Mouse (Mus musculus) liver, embryonic 15.5 days (tissue): ENCODE data around the gene Capn8. TPM values are rescaled to one million over a fixed set of nuclear protein-coding genes. Genes with fewer than 3 reads are reported as not detected.

Experiments used
- ATAC-seq: fragments of 200-750 bp; cut with Nextera tagmentation; 2 replicates; pipeline ENCODE4 v1.8.0; 2017; ENCODE audit warnings: moderate number of reproducible peaks, mild to moderate bottlenecking, moderate library complexity; ENCODE audit not compliant: insufficient read depth
- H3K27ac ChIP-seq: fragments of 300-500 bp; sonication (generic); replicated peaks from 2 replicates; pipeline ENCODE4 v1.5.1; 2015; ENCODE audit warnings: mild to moderate bottlenecking, inconsistent platforms
- H3K27me3 ChIP-seq: fragments of 300-500 bp; sonication (generic); 2 replicates; pipeline ENCODE4 v1.6.1; 2015; ENCODE audit warnings: mild to moderate bottlenecking, inconsistent platforms
- H3K36me3 ChIP-seq: fragments of 300-500 bp; sonication (generic); replicated peaks from 2 replicates; pipeline ENCODE4 v1.6.1; 2015; ENCODE audit warnings: moderate library complexity, mild to moderate bottlenecking, inconsistent platforms
- H3K4me1 ChIP-seq: fragments of 300-500 bp; sonication (generic); replicated peaks from 2 replicates; pipeline ENCODE4 v1.6.1; 2015; ENCODE audit warnings: inconsistent platforms
- H3K4me2 ChIP-seq: fragments of 300-500 bp; sonication (generic); 2 replicates; pipeline ENCODE4 v1.6.1; 2015; ENCODE audit warnings: moderate library complexity, mild to moderate bottlenecking, inconsistent platforms
- H3K4me3 ChIP-seq: fragments of 300-500 bp; sonication (generic); replicated peaks from 2 replicates; pipeline ENCODE4 v1.5.1; 2015; ENCODE audit warnings: mild to moderate bottlenecking, inconsistent platforms
- H3K9ac ChIP-seq: fragments of 300-500 bp; sonication (generic); 2 replicates; pipeline ENCODE4 v1.6.1; 2015; ENCODE audit warnings: moderate library complexity, mild to moderate bottlenecking, inconsistent platforms
- H3K9me3 ChIP-seq: fragments of 300-500 bp; sonication (generic); replicated peaks from 2 replicates; pipeline ENCODE4 v1.6.1; 2016; ENCODE audit warnings: inconsistent platforms
- WGBS: fragments of 180-500 bp; shearing (Covaris S2); methylation state at CpG from one replicate; pipeline ENCODE4 v1.1.7; 2015; ENCODE audit warnings: mixed read lengths; ENCODE audit not compliant: insufficient replicate concordance; 5-methylcytosine and 5-hydroxymethylcytosine counted together
- polyA plus RNA-seq: library from polyadenylated mRNA; unstranded; fragments of >200 nt; fragmentation: Nextera tagmentation; extraction: Ambion mirVana; gene quantifications from 2 replicates; pipeline ENCODE4 v1.2.1, GENCODE M21; 2015

Gene Capn8
- polyA plus RNA-seq, 1 experiment from 2014 or later, result not detected

- Histone ChIP-seq H3K27ac (no peak overlapping the region), H3K9ac (no peak overlapping the region), H3K9me3 (no peaks in the 10 kb centered on the region), H3K4me2 (no peak overlapping the region), H3K27me3 (no peaks in the 10 kb centered on the region), H3K4me1 (no peaks in the 10 kb centered on the region), H3K4me3 (no peak overlapping the region), H3K36me3 (no peaks in the 10 kb centered on the region)
- 29% methylated on average over 7 of the region's 7 CpGs for WGBS
- no peak for ATAC-seq
Measured at GRCm38 (mm10) chr1:182660365-182660764, 95.6 kb downstream of the Capn8 start.

GRCm38 (mm10) chr1:182663671-182664070 lies 98.9 kb downstream of the Capn8 start:
- Histone ChIP-seq H3K4me3 (no peak overlapping the region), H3K9me3 (no peaks in the 10 kb centered on the region), H3K4me1 (no peaks in the 10 kb centered on the region), H3K9ac (no peak overlapping the region), H3K4me2 (no peak overlapping the region), H3K27me3 (no peaks in the 10 kb centered on the region), H3K36me3 (no peaks in the 10 kb centered on the region), H3K27ac (no peak overlapping the region)
- ATAC-seq, result no peak
- WGBS, result 55% methylated on average over 11 of the region's 11 CpGs

DNA sequence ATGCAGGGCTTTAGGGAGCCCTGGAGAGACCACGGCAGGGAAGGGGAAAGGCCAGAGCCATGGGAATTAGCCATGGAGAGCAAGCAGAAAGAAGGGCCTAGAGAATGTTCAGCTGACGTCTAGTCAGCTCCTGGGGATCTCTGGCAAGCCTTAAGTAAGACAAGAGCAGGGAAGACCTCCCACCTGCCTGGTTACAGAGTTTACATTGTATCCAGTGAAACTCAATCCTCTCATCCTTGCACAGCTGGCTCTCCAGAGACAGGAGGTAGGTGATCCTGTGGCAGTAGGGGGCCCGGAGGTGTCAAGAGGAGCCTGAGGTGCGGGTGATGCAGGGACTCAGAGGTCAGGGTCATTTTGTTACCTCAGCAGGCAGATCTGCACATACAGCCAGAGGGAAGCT lies 100.0 kb downstream of the Capn8 start:
- Histone ChIP-seq H3K4me3 (no peak overlapping the region), H3K27ac (no peak overlapping the region), H3K9me3 (no peaks in the 10 kb centered on the region), H3K27me3 (no peaks in the 10 kb centered on the region), H3K4me1 (no peaks in the 10 kb centered on the region), H3K4me2 (no peak overlapping the region), H3K36me3 (no peaks in the 10 kb centered on the region), H3K9ac (no peak overlapping the region)
- WGBS, result 43% methylated on average over 4 of the region's 4 CpGs
- no peak for ATAC-seq

DNA sequence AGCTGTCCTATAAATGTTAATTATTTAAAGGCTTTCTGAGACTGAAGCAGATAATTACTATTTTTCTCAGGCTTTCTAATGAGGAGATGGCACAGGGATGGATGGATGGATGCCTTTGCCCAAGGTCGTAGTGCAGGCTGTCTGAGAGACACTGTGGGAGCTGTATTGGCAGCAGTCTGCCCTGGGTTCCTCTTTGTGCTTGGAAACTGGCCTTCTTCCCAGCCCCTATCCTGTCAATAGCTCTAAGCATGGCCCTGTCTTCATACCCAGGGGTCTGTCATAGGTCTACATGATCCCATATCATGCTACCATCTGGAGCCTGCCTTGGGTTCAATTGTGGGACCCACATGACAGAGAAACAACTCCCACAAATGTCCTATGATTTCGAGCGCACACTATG lies 102.5 kb downstream of the Capn8 start:
- 72% methylated on average over 3 of the region's 3 CpGs for WGBS
- no peak for ATAC-seq
- H3K4me2 ChIP-seq, result no peak overlapping the region
- H3K9me3 ChIP-seq, result no peaks in the 10 kb centered on the region
- H3K4me1 ChIP-seq, result no peaks in the 10 kb centered on the region
- H3K36me3 ChIP-seq, result no peaks in the 10 kb centered on the region
- no peak overlapping the region for H3K4me3 ChIP-seq
- no peaks in the 10 kb centered on the region for H3K27me3 ChIP-seq
- no peak overlapping the region for H3K27ac ChIP-seq
- H3K9ac ChIP-seq, result no peak overlapping the region

GRCm38 (mm10) chr1:182669741-182670140 lies 104.9 kb downstream of the Capn8 start:
- H3K4me2 ChIP-seq, result no peak overlapping the region
- H3K9ac ChIP-seq, result no peak overlapping the region
- H3K27ac ChIP-seq, result no peak overlapping the region
- H3K36me3 ChIP-seq, result no peaks in the 10 kb centered on the region
- no peaks in the 10 kb centered on the region for H3K27me3 ChIP-seq
- no peak overlapping the region for H3K4me3 ChIP-seq
- WGBS, result 67% methylated on average over 11 of the region's 11 CpGs
- no peaks in the 10 kb centered on the region for H3K4me1 ChIP-seq
- H3K9me3 ChIP-seq, result no peaks in the 10 kb centered on the region
- no peak for ATAC-seq

- H3K9me3 ChIP-seq, result no peaks in the 10 kb centered on the region
- H3K27me3 ChIP-seq, result no peaks in the 10 kb centered on the region
- ATAC-seq, result no peak
- no peak overlapping the region for H3K4me2 ChIP-seq
- no peak overlapping the region for H3K9ac ChIP-seq
- H3K4me3 ChIP-seq, result no peak overlapping the region
- no peaks in the 10 kb centered on the region for H3K36me3 ChIP-seq
- no peaks in the 10 kb centered on the region for H3K4me1 ChIP-seq
- 33% methylated on average over 11 of the region's 11 CpGs for WGBS
- no peak overlapping the region for H3K27ac ChIP-seq
Measured at GRCm38 (mm10) chr1:182670563-182671342, 105.9 kb downstream of the Capn8 start.

GRCm38 (mm10) chr1:182671343-182671624 lies 106.5 kb downstream of the Capn8 start:
- no peak overlapping the region for H3K4me2 ChIP-seq
- no peaks in the 10 kb centered on the region for H3K9me3 ChIP-seq
- no peak overlapping the region for H3K9ac ChIP-seq
- H3K27ac ChIP-seq, result no peak overlapping the region
- H3K27me3 ChIP-seq, result no peaks in the 10 kb centered on the region
- no peak overlapping the region for H3K4me3 ChIP-seq
- WGBS, result 34% methylated on average over 4 of the region's 4 CpGs
- no peaks in the 10 kb centered on the region for H3K4me1 ChIP-seq
- H3K36me3 ChIP-seq, result no peaks in the 10 kb centered on the region
- no peak for ATAC-seq

DNA sequence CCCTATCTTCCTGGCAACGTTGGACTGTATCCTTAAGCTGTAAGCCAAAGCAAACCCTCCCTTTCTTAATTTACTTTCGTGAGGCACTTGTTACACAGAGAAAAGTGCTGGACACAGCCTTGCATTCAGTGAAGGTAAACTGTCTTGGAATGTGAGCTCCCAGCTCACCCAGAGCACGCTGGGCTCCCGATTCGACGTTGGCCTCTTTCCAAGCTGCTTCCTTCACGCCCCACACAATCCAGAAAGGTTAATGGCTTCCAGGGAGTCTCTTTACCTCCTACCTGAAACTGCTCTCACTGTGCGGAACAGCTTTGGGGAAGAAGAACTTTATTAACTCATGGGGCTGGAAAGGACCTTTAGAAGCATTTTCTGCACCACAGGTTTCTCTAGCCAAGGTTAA lies 110.5 kb downstream of the Capn8 start:
- Histone ChIP-seq H3K4me1 (no peaks in the 10 kb centered on the region), H3K4me3 (no peak overlapping the region), H3K9ac (no peak overlapping the region), H3K4me2 (no peak overlapping the region), H3K27ac (no peak overlapping the region), H3K27me3 (no peaks in the 10 kb centered on the region), H3K36me3 (no peaks in the 10 kb centered on the region), H3K9me3 (no peaks in the 10 kb centered on the region)
- ATAC-seq, result no peak
- 73% methylated on average over 8 of the region's 8 CpGs for WGBS

DNA sequence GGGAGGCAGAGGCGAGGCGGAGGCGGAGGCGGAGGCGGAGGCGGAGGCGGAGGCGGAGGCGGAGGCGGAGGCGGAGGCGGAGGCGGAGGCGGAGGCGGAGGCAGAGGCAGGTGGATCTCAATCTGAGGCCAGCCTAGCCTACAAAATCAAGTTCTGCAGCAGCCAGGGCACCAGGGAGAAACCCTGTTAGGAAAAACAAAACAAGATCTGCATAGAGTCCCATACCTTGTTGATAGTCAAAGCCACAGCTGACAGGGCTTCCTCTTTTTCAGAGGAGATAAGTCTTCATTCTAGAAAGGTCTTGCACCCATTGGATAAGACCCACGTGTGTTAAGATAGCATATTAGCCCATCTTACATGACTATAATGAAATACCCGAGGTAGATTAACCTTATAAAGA lies 113.3 kb downstream of the Capn8 start:
- Histone ChIP-seq H3K4me1 (no peaks in the 10 kb centered on the region), H3K4me3 (no peak overlapping the region), H3K36me3 (no peaks in the 10 kb centered on the region), H3K27me3 (no peaks in the 10 kb centered on the region), H3K9me3 (no peaks in the 10 kb centered on the region), H3K4me2 (no peak overlapping the region), H3K27ac (no peak overlapping the region), H3K9ac (no peak overlapping the region)
- ATAC-seq, result no peak
- 84% methylated on average over 17 of the region's 17 CpGs for WGBS

- Histone ChIP-seq H3K27ac (no peak overlapping the region), H3K4me2 (no peak overlapping the region), H3K9me3 (no peaks in the 10 kb centered on the region), H3K4me3 (no peak overlapping the region), H3K4me1 (no peaks in the 10 kb centered on the region), H3K36me3 (no peaks in the 10 kb centered on the region), H3K9ac (no peak overlapping the region), H3K27me3 (no peaks in the 10 kb centered on the region)
- WGBS, result 45% methylated on average over 3 of the region's 3 CpGs
- ATAC-seq, result no peak
Measured at GRCm38 (mm10) chr1:182679169-182679568, 114.4 kb downstream of the Capn8 start.

GRCm38 (mm10) chr1:182679582-182679981 lies 114.8 kb downstream of the Capn8 start:
- no peaks in the 10 kb centered on the region for H3K4me1 ChIP-seq
- H3K4me2 ChIP-seq, result no peak overlapping the region
- no peaks in the 10 kb centered on the region for H3K36me3 ChIP-seq
- H3K9ac ChIP-seq, result no peak overlapping the region
- no peak for ATAC-seq
- H3K9me3 ChIP-seq, result no peaks in the 10 kb centered on the region
- no peak overlapping the region for H3K27ac ChIP-seq
- 45% methylated on average over 7 of the region's 7 CpGs for WGBS
- H3K27me3 ChIP-seq, result no peaks in the 10 kb centered on the region
- no peak overlapping the region for H3K4me3 ChIP-seq
